Mouse (Mus musculus): ENCODE results near the gene 2310034C09Rik.

- no peak for TF ChIP-seq CTCF (IDR thresholded peaks at IDR 0.05; ENCODE audit: extremely low read depth, insufficient read depth, low read length)
- no peak for TF ChIP-seq POLR2A (IDR thresholded peaks at IDR 0.05; ENCODE audit: extremely low read depth, insufficient read depth, low read length)
Observed at GRCm38 (mm10) chr16:88786786-88787185, 28.1 kb downstream of the 2310034C09Rik start.
